Mouse (Mus musculus) lung, postnatal 0 days (tissue): ENCODE measurements around the gene Pdss2.

ENCODE experiments used
- CTCF ChIP-seq: IDR thresholded peaks from 2 replicates; pipeline ENCODE4 v1.5.1; 2016; ENCODE audit warnings: antibody characterized with exemption, mild to moderate bottlenecking
- EP300 ChIP-seq: IDR thresholded peaks from 2 replicates; pipeline ENCODE4 v1.6.1; 2016; ENCODE audit warnings: antibody characterized with exemption, mild to moderate bottlenecking, control low read depth

GRCm38 (mm10) chr10:43235011-43235410 lies 13.7 kb downstream of the Pdss2 start:
- TF ChIP-seq CTCF = no peak
- TF ChIP-seq EP300 = no peak
